Mouse (Mus musculus): ENCODE results near the gene Tsc22d1. TPM values are rescaled to one million over a fixed set of nuclear protein-coding genes. Genes with fewer than 3 reads are reported as not detected.

Gene Tsc22d1
- polyA plus RNA-seq, 1 experiment, result 146 TPM

DNA sequence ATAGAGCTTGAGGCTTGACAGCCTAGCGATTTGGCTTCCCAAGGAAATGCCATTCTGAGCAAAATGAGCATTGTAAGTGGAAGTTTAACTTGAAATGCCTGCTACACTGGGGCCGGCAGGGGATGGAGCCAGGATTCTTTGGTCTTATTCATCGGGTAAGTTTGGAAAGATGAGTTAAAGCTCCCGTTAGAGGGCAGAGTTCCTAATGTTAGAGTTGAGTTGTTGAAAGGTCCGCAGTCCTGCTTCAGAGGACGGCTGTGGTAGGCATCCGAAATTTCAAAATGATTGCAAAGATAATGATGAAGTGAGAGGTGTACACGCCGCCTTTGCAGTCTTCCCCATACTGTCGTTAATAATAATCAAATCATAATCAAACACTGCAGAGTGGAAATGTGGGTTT, 27.4 kb downstream of the Tsc22d1 start:
- DNase-seq (ENCODE audit: low read depth), result no peak

DNA sequence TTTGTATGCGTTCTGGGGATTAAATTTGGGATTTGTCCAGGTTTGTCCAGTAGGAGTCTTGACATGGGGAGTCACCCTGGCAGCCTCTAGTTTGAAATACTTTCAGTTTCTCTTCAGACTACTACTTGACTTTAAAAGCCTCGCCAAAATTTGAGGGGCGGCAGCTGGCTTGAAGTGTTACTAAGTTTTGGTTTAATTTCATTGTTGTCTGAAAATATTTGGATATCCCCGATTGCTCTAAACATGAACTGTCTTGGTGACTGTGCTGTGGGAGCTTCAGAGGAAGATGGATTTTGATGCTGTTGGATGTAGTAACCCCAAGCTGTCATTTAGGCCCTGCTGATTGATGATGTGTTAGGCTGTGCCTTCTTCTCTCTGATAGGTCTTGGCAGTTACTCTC, 34.2 kb downstream of the Tsc22d1 start:
- no peak for DNase-seq (ENCODE audit: low read depth)

GRCm38 (mm10) chr14:76451011-76451410, 36.2 kb downstream of the Tsc22d1 start:
- no peak for DNase-seq (ENCODE audit: low read depth)

- DNase-seq (ENCODE audit: low read depth), result no peak
Measured at GRCm38 (mm10) chr14:76452751-76453360, 38.1 kb downstream of the Tsc22d1 start.

- DNase-seq (ENCODE audit: low read depth), result no peak
Measured at GRCm38 (mm10) chr14:76454673-76455072, 39.9 kb downstream of the Tsc22d1 start.

- DNase-seq (ENCODE audit: low read depth), result no peak
Measured at GRCm38 (mm10) chr14:76455159-76455558, 40.4 kb downstream of the Tsc22d1 start.

DNA sequence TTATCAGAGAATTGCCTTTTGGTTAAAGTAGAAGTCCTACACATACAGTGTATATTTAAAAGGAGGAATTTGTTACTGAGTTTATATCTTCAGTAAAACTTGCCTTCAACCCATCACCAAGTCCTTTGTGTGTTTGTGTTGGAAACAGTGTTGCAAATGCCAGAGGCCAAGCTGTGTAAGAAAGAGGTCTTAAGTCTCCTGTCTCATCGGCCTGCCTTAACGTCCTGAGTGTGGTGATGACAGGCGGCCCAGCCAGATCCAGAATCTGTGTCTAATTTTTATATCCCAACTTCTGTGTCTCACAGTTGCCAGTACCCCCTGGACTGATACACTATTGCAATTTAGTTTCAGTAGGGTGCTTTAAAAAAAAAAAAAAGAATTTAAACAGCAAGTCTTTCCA, 42.9 kb downstream of the Tsc22d1 start:
- no peak for DNase-seq (ENCODE audit: low read depth)

DNA sequence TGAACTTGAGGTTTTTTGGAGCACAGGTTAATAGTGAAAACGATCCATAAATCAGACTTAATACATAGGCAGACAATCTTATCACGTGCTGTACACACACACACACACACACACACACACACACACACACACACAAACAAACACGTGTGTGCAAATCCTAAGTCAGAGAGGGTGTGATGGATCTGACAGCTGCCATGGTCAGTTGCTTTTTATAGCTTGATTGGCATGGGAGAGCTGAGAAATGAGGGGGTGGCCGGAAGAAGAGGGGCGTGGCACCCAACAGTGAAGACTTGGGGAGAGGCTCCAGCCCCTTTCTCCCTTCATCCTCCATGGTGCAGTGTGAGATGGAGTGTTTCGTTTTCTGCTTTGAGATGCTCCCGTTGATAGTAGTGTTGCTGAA, 45.4 kb downstream of the Tsc22d1 start:
- DNase-seq (ENCODE audit: low read depth), result no peak

- DNase-seq (ENCODE audit: low read depth), result no peak
Measured at GRCm38 (mm10) chr14:76461182-76461775, 46.5 kb downstream of the Tsc22d1 start.

DNA sequence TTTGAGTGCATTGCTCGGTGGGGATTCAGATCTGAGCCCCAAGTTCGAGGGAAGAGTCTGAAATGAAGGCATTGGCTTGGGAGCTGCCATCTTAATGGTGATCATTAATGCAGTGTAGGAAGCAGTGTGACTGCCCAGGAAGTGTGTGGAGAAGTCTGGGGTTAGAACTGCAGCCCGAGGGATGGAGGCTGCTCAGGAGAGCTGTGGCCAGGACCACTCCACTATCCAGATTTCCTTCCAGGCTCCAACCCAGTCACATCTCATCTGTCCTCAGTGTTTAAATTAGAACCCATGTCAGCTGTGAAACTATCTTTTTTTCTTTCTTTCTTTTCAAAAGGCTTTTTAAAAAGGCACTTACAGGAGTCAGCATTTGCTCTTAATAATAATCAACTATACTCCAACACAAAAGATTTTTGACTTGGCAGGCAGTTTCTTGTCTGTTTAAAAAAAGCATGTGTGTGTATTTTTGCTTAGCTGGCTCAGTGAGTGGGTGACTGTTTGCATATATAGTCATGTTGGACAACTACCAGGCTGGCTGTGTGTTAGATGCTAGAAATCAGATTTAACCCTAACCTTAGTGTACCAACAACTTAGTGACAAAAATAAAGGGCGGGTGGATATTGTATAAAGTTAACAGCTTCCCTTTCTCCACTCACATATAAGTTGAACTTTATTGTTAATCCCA, 48.8 kb downstream of the Tsc22d1 start:
- DNase-seq (ENCODE audit: low read depth), result no peak

- DNase-seq (ENCODE audit: low read depth), result no peak
Measured at GRCm38 (mm10) chr14:76464967-76465366, 50.2 kb downstream of the Tsc22d1 start.

GRCm38 (mm10) chr14:76466641-76467323, 52.0 kb downstream of the Tsc22d1 start:
- no peak for DNase-seq (ENCODE audit: low read depth)

DNA sequence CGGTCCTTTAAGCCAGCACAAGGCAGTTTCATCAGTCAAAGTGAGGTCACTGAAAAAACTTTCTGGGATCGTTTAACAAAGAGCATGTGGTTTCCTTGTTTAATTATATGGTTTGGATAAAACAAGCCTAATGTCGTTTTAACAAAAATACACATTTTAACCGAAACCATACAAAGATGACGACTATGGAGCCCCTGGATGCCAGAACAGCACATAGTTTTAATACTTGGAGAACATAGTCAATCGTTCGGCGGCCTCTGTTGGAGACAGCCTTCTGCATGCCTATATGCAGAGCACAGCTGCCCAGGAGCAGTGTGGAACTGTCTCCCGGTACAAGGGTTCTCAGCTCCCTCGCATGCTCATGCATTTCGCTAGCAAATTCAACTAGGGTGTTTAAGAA, 53.2 kb downstream of the Tsc22d1 start:
- no peak for DNase-seq (ENCODE audit: low read depth)

DNA sequence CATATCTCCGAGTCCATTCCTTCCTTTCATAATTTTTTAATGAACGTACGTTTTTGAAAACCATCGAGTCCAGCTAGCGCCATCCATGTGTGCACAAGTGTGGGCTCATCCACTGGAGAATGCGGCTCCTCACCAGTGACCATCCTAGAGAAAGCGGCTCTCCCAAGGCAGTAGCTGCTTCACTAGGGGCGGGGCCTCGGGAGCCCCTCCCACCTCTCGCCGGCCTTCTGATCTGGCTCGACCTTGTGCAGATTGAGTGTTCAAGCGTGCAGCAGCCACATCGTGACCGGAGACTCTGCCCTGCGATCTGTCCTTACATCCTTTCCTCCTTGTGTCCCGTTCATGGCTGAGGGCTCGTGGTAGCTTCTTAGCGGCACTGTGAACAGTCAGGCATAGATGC, 56.5 kb downstream of the Tsc22d1 start:
- DNase-seq (ENCODE audit: low read depth), result no peak

DNA sequence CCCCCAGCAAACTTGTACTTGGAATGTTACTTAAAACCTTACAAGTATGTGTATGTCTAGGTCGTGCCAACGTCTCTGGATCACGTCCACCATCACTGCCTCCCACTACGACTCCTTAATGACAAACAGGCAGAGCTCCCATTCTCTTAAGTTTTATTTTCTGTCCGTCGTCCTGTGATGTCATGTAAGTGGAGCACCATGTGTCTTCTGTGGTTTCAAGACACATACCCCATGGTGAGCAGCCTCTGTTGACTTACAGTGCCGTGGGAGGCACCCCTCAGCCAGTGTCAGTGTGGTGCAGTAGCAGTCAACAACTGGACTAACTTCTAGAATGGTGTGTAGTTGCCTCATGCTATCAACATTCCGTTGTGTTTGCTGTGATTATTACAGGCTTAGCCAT, 57.7 kb downstream of the Tsc22d1 start:
- no peak for DNase-seq (ENCODE audit: low read depth)

DNA sequence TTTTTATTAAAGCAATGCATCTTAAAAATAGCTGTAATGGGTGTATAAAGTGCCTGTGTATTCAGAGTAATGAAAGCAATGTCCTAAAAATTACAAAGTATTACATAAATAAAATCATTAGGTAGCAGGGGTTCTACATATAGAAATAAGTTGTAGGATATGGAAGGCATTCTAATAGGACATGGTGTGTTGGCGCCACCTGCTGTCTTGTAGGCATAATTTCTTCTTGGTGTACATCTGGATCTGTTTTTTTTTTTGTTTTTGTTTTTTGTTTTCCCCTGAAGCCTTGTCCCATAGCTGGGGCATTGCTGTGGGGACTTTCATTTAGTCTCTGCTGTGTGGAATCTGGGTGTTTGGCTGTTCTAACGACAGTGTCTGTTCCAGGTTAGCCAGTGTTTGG, 58.6 kb downstream of the Tsc22d1 start:
- no peak for DNase-seq (ENCODE audit: low read depth)

DNA sequence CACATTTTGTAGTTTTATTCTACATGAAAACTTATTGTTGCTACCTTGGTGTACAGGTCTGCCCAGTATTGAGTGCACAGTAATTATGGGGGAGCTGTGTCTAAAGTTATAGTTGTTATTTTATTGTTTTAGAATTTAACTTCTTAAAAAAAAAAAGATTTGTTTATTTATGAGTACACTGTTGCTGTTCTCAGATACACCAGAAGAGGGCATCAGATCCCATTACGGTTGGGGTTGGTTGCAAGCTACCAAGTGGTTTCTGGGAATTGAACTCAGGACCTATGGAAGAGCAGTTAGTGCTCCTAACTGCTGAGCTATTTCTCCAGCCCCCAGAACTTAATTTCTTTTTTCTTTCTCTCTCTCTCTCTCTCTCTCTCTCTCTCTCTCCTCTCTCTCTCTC, 59.4 kb downstream of the Tsc22d1 start:
- DNase-seq (ENCODE audit: low read depth), result no peak

DNA sequence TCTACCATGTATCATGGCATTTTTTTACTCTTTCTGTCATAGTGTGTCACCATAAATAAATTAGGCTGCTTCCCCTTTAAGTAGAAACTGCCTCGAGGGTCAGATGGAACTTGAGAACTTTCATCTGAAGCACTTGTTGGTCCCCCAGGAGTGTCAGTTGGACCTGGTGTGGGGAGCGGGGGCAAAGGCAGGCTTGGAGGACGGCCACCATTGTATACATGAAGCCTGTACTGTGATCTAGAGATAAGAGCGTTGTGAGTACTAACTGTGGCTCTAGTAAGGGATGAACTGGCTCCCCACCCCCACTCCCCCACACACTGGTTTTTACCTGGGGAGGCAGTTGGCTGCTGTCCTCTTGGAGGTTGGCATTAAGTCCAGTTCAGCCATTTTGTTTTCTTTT, 62.0 kb downstream of the Tsc22d1 start:
- no peak for DNase-seq (ENCODE audit: low read depth)

DNA sequence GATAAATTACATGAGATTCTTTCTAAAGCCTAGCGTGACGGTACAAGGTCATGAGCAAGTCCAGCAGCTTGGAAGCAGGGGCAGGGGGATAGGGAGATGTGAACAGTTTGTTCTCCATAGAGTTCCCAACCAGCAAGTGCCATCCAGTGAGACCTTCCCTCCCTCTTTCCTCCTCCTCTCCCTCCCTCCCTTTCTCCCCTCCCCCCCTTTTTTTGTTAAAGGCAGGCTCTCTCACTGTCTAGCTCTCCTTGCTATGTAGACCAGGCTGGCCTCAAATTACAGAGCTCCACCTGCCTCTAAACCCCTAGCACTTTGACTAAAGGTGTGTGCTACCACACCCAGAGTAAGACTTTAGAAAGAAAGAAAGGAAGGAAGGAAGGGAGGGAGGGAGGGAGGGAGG, 63.3 kb downstream of the Tsc22d1 start:
- DNase-seq (ENCODE audit: low read depth), result no peak

GRCm38 (mm10) chr14:76478616-76479015, 63.9 kb downstream of the Tsc22d1 start:
- no peak for DNase-seq (ENCODE audit: low read depth)

DNA sequence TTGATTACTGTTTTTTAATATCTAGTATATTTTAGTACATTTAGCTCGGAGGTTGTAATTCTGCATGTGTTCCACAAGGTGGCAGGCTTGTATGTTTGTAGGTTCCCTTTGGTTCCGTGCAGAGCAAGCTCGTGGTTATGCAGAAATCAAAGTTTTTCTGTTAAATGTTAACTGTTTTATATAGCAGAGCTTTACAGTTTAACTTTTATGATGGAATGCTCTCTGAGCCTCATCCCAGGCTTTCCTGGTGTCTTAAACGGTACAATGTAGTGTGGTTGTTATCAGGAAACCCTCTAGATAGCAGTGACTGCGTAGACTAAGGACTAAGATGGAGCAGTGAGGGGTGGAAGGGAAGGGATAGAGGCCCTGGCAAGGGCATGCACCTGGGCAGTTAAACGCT, 65.1 kb downstream of the Tsc22d1 start:
- no peak for DNase-seq (ENCODE audit: low read depth)

DNA sequence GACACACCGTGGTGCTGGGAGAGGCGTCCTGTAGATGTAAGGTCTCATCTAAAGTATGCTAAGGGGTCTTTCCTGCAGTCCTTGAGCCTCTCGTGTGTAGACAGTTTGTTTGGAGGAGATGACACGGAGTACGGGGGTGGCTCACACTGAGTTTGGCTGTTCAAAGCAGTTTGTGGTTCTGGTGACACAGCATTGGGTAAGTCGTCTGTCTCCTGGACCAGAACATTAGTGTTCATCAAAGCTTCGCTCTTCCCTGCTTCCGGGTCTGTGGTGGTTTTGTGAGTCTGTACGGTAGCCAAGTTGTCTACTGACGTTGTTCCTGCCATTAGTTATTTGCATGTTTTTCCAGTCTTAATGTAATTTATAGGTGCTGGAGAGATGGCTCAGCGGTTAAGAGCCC, 65.7 kb downstream of the Tsc22d1 start:
- DNase-seq (ENCODE audit: low read depth), result no peak

GRCm38 (mm10) chr14:76483701-76484100, 68.9 kb downstream of the Tsc22d1 start:
- no peak for DNase-seq (ENCODE audit: low read depth)
